Mouse (Mus musculus): ENCODE measurements around the gene Acbd7.

Gene Acbd7

DNA sequence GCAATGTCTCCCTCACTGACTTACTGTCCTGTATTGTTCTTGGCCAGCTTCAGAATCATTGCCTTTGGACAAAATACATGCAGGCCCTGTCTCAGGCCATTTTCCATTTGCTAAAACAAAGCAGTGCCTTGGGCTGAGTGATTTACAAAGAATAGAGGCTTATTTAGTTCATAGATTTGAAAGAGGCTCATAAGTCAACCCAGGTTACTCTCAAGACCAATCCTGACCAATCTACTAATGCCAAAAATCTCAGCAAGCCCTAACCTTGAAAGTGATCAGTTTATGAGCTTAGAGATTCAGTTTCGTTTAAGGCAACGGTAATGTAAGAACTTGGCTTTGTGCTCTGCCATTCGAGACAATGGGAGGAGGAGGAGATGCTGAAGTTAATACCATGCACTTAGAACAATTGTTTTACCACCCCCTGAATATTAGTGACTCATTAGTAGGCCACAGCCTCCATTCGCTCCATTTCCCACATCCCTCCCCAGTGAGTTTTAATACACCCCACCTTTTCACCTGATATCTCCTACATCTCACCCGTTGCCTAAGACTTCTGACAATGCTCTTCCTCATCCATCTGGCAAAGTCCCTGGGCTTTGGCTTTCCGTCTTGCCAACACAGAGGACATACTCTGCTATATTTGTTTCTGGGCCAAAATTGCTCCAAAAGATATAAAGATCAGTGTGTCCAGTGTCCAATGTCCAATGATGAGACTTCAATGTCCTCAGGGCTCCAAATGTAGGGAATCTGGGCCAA lies 51.3 kb downstream of the Acbd7 start:
- DNase-seq (ENCODE audit: low read depth) = no peak
